Mouse (Mus musculus): ENCODE data around the gene Rpl13a. TPM values are rescaled to one million over a fixed set of nuclear protein-coding genes. Genes with fewer than 3 reads are reported as not detected.
A peak's percentile ranks its signal among the peaks of the same experiment; 100 is the strongest.

The Rpl13a gene
- polyA plus RNA-seq, 1 experiment from 2014 or later: 972 TPM

GRCm38 (mm10) chr7:45165701-45166100 lies 37.1 kb upstream of the Rpl13a start:
- WGBS (ENCODE audit: insufficient replicate concordance): 40% methylated on average over 11 of the region's 11 CpGs
- ATAC-seq (ENCODE audit: low read depth) (no peak), DNase-seq (no peak)
- no peak overlapping the region for H3K27ac ChIP-seq
- no peak overlapping the region for H3K9ac ChIP-seq
- peaks cover 2% of the 10 kb centered on the region; the same call in 1 of the 2 replicates for H3K36me3 ChIP-seq
- peaks cover 19% of the 10 kb centered on the region for H3K9me3 ChIP-seq (replicated peaks)
- no peak overlapping the region for H3K4me3 ChIP-seq (replicated peaks)
- H3K27me3 ChIP-seq: peaks cover 85% of the 10 kb centered on the region
- H3K4me2 ChIP-seq: no peak overlapping the region
- peaks cover 20% of the 10 kb centered on the region for H3K4me1 ChIP-seq (replicated peaks)

DNA sequence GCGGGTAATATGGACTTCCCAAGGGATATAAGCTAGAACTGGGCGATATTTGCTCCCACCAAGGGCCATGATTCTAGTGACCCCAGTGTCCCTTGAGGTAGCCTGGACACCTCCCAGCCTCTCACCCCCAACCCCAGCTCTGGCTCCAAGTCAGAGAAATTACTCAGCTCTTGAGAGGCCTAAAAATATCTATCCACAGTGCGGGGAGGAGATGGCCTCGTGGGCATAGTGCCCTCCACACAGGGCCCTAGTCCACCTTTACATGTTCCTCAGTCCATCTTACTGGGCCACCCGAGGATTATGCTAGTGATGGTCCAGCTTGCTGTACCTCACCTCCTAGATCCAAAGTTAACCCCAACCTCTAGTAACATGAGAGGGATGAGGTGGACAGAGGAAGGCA lies 36.3 kb upstream of the Rpl13a start:
- DNase-seq (no peak), ATAC-seq (ENCODE audit: low read depth) (no peak)
- 50% methylated on average over 5 of the region's 5 CpGs for WGBS (ENCODE audit: insufficient replicate concordance)
- H3K9me3 ChIP-seq (replicated peaks): peaks cover 14% of the 10 kb centered on the region
- no peak overlapping the region for H3K4me2 ChIP-seq
- no peak overlapping the region for H3K27ac ChIP-seq
- no peak overlapping the region for H3K9ac ChIP-seq
- peaks cover 10% of the 10 kb centered on the region; the same call in 1 of the 2 replicates for H3K36me3 ChIP-seq
- peaks cover 76% of the 10 kb centered on the region for H3K27me3 ChIP-seq
- peaks cover 20% of the 10 kb centered on the region for H3K4me1 ChIP-seq (replicated peaks)
- H3K4me3 ChIP-seq (replicated peaks): no peak overlapping the region

- peaks cover 20% of the 10 kb centered on the region for H3K4me1 ChIP-seq (replicated peaks)
- H3K36me3 ChIP-seq: peaks cover 19% of the 10 kb centered on the region; the same call in 1 of the 2 replicates
- H3K9ac ChIP-seq: peak within 1 kb of the TSS; percentile 53
- H3K4me2 ChIP-seq: peak within 1 kb of the TSS; percentile 72
- H3K4me3 ChIP-seq (replicated peaks): peak within 1 kb of the TSS; percentile 59
- peaks cover 67% of the 10 kb centered on the region for H3K27me3 ChIP-seq
- 2% methylated on average over 38 of the region's 41 CpGs for WGBS (ENCODE audit: insufficient replicate concordance)
- ATAC-seq (ENCODE audit: low read depth) (peak; percentile 35; the same call in 1 of the 2 replicates), DNase-seq (peak; percentile 40)
- no peak within 1 kb of the TSS for H3K27ac ChIP-seq
- peaks cover 5% of the 10 kb centered on the region; the same call in 1 of the 2 replicates for H3K9me3 ChIP-seq (replicated peaks)
Observed at GRCm38 (mm10) chr7:45163735-45164490, 35.4 kb upstream of the Rpl13a start, which contains the start of gene Slc17a7. Slc17a7 (plus strand) TSS chr7:45163949.

GRCm38 (mm10) chr7:45162996-45163615 lies 34.5 kb upstream of the Rpl13a start:
- no peak overlapping the region for H3K4me2 ChIP-seq

DNA sequence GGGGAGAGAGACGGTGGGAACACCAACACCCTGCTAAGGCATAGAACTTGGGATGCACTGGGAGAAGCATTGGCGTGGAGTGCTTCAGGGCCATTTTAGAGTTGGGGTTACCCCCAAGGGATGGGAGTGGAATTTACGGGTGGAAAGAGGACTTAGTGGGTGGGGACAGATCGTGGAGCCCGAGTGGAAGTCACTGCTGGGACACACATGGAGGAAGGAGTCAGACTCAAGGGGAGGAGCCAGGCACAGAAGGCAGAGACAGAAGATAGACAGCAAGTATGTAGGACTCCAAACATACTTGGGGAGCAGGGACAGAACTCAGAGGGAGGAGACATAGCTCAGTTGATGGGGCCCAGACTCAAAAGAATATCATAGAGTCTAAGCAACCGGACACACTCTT lies 34.0 kb upstream of the Rpl13a start:
- H3K9me3 ChIP-seq (replicated peaks): no peaks in the 10 kb centered on the region
- H3K4me2 ChIP-seq: peak overlapping the region; percentile 74
- H3K36me3 ChIP-seq: peaks cover 19% of the 10 kb centered on the region; the same call in 1 of the 2 replicates
- peak overlapping the region; percentile 42 for H3K4me3 ChIP-seq (replicated peaks)
- peak overlapping the region; percentile 37; the same call in 1 of the 2 replicates for H3K9ac ChIP-seq
- WGBS (ENCODE audit: insufficient replicate concordance): 21% methylated on average over 6 of the region's 6 CpGs
- H3K27ac ChIP-seq: no peak overlapping the region
- DNase-seq (no peak), ATAC-seq (ENCODE audit: low read depth) (peak; percentile 18; the same call in 1 of the 2 replicates)
- peaks cover 20% of the 10 kb centered on the region for H3K4me1 ChIP-seq (replicated peaks)
- H3K27me3 ChIP-seq: peaks cover 53% of the 10 kb centered on the region

More at GRCm38 (mm10) chr7:45162996-45163615, 34.5 kb upstream of the Rpl13a start:
- Histone ChIP-seq H3K27ac (no peak overlapping the region), H3K4me3 (replicated peaks) (no peak overlapping the region), H3K4me1 (replicated peaks) (peaks cover 20% of the 10 kb centered on the region), H3K27me3 (peaks cover 59% of the 10 kb centered on the region), H3K36me3 (peaks cover 19% of the 10 kb centered on the region; the same call in 1 of the 2 replicates), H3K9me3 (replicated peaks) (no peaks in the 10 kb centered on the region), H3K9ac (no peak overlapping the region)
- DNase-seq (no peak), ATAC-seq (ENCODE audit: low read depth) (no peak)
- 58% methylated on average over 9 of the region's 9 CpGs for WGBS (ENCODE audit: insufficient replicate concordance)

DNA sequence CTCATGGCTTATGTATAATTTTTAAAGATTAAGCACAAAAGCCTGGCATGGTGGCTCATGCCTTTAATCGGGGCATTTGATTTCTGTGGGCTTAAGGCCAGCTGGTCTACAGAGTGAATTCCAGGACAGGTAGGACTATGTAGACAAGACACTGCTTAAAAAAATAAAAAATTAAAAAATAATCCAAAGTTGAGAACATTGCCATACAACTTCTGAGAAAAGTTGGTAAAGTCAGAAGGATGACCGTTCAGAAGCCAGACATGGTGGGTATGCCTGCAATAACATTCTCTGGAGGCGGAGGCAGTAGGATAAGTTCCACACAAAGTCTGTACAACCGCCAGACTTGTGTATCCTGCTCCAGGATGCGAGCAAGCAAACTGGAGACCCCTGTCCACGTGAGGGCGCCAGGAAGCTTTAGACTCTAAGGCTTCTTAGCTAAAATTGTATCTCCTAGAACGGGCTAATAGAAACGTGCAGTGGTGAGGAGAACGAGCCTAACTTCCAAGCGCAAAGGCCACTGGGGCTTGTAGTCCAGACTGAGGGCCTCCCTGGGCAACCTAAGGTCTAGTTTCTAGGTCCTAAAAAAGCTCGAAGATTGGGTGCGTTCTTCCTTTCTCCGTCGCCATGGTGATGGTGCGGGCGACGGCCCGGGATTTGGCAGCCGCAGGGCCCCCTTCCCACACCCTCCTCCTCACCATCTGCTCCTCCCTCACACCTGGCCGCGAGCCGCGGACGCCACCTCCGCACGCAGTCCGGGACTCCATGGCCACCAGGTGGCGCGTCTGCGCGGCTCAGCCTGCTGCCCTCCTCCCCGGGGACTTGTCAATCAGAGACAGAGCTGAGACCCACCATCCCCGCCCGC lies 33.3 kb upstream of the Rpl13a start:
- Histone ChIP-seq H3K4me2 (peak overlapping the region; percentile 74), H3K9me3 (replicated peaks) (no peaks in the 10 kb centered on the region), H3K27ac (no peak overlapping the region), H3K27me3 (peaks cover 46% of the 10 kb centered on the region), H3K4me3 (replicated peaks) (peak overlapping the region; percentile 42), H3K4me1 (replicated peaks) (peaks cover 20% of the 10 kb centered on the region), H3K36me3 (peaks cover 22% of the 10 kb centered on the region), H3K9ac (peak overlapping the region; percentile 37; the same call in 1 of the 2 replicates)
- WGBS (ENCODE audit: insufficient replicate concordance): 4% methylated on average over 35 of the region's 35 CpGs
- DNase-seq (peak; percentile 72), ATAC-seq (ENCODE audit: low read depth) (peak; percentile 73)

DNA sequence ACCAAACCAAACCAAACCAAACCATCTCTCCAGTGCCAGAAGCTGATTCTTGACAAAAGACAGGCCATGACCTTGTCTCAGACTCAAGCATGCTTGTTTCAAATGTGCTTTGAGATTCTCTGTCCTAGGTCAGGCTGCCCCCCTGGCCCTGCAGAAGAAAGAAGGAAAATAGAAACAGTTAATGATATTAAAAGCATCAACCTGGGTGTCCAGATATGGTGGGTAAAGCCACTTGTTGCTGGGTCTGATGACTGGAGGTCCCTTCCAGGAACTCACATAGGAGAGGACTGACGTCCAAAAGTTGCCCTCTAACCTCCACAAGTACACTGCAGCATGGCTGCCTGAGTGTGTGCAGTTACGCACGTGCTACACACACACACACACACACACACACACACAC lies 32.3 kb upstream of the Rpl13a start:
- 71% methylated on average over 3 of the region's 3 CpGs for WGBS (ENCODE audit: insufficient replicate concordance)
- peaks cover 20% of the 10 kb centered on the region for H3K4me1 ChIP-seq (replicated peaks)

GRCm38 (mm10) chr7:45160316-45160800 lies 31.8 kb upstream of the Rpl13a start:
- H3K9ac ChIP-seq: no peak overlapping the region
- ATAC-seq (ENCODE audit: low read depth) (no peak), DNase-seq (no peak)
- no peaks in the 10 kb centered on the region for H3K9me3 ChIP-seq (replicated peaks)
- H3K27ac ChIP-seq: no peak overlapping the region
- H3K36me3 ChIP-seq: peaks cover 25% of the 10 kb centered on the region
- no peak overlapping the region for H3K4me3 ChIP-seq (replicated peaks)
- H3K27me3 ChIP-seq: peaks cover 31% of the 10 kb centered on the region
- H3K4me1 ChIP-seq (replicated peaks): peaks cover 24% of the 10 kb centered on the region
- 85% methylated on average over 6 of the region's 6 CpGs for WGBS (ENCODE audit: insufficient replicate concordance)
- H3K4me2 ChIP-seq: no peak overlapping the region

More for the DNA sequence above, 32.3 kb upstream of the Rpl13a start:
- Histone ChIP-seq H3K36me3 (peaks cover 25% of the 10 kb centered on the region), H3K4me2 (no peak overlapping the region), H3K4me3 (replicated peaks) (no peak overlapping the region), H3K27ac (no peak overlapping the region), H3K9me3 (replicated peaks) (no peaks in the 10 kb centered on the region), H3K27me3 (peaks cover 36% of the 10 kb centered on the region), H3K9ac (no peak overlapping the region)
- DNase-seq (no peak), ATAC-seq (ENCODE audit: low read depth) (no peak)

- Histone ChIP-seq H3K27me3 (peaks cover 18% of the 10 kb centered on the region), H3K9ac (no peak overlapping the region), H3K4me2 (no peak overlapping the region), H3K36me3 (peaks cover 25% of the 10 kb centered on the region), H3K27ac (no peak overlapping the region), H3K9me3 (replicated peaks) (no peaks in the 10 kb centered on the region), H3K4me3 (replicated peaks) (no peak overlapping the region), H3K4me1 (replicated peaks) (peaks cover 29% of the 10 kb centered on the region)
- DNase-seq (no peak), ATAC-seq (ENCODE audit: low read depth) (no peak)
- WGBS (ENCODE audit: insufficient replicate concordance): 82% methylated on average over 6 of the region's 6 CpGs
Observed at GRCm38 (mm10) chr7:45158991-45159390, 30.4 kb upstream of the Rpl13a start.

GRCm38 (mm10) chr7:45157459-45157858 lies 28.9 kb upstream of the Rpl13a start:
- no peak for ATAC-seq (ENCODE audit: low read depth)
- Histone ChIP-seq H3K4me2 (no peak overlapping the region), H3K27ac (no peak overlapping the region), H3K4me3 (replicated peaks) (no peak overlapping the region), H3K9me3 (replicated peaks) (no peaks in the 10 kb centered on the region), H3K36me3 (peaks cover 25% of the 10 kb centered on the region), H3K4me1 (replicated peaks) (peaks cover 28% of the 10 kb centered on the region), H3K27me3 (peaks cover 2% of the 10 kb centered on the region), H3K9ac (no peak overlapping the region)
- WGBS (ENCODE audit: insufficient replicate concordance): 84% methylated on average over 14 of the region's 14 CpGs
- no peak for DNase-seq
